Mouse (Mus musculus): ENCODE measurements around the gene Anxa3. TPM values are rescaled to one million over a fixed set of nuclear protein-coding genes. Genes with fewer than 3 reads are reported as not detected.

Anxa3 gene
- polyA plus RNA-seq, 1 experiment from 2014 or later = 34.1 TPM

DNA sequence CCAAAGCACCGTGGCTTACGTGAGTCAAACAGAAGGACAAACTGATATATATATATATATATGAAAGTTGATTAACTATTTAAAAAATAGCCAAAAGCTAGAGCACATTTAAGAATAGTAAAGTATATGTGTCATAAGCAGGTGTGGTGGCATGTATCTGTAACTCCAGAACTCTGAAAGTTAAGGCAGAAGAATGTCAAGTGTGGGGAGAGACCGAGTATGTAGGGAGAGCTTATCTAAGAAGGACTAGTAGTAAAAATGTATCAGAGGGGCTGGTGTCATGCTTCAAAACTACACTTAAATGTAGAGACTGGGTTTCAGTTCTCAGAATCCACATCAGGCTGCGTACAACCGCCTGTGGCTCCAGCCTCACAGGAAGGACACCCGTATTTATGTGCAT is 4.3 kb downstream of the Anxa3 start:
- H3K4me1 ChIP-seq = peaks cover 8% of the 10 kb centered on the region; the same call in 1 of the 2 replicates
- no peak overlapping the region for H3K27ac ChIP-seq
- H3K4me3 ChIP-seq = no peak overlapping the region
- WGBS = 88% methylated on average over 6 of the region's 6 CpGs
- no peak for ATAC-seq (ENCODE audit: insufficient number of reproducible peaks, insufficient read depth, low FRiP score, low TSS enrichment)
- H3K9ac ChIP-seq = no peak overlapping the region
- H3K9me3 ChIP-seq = no peaks in the 10 kb centered on the region
- no peak overlapping the region for H3K4me2 ChIP-seq (replicated peaks)
- H3K36me3 ChIP-seq = no peaks in the 10 kb centered on the region
- H3K27me3 ChIP-seq = no peaks in the 10 kb centered on the region; the same call in 1 of the 2 replicates

GRCm38 (mm10) chr5:96799165-96799564 is 6.0 kb downstream of the Anxa3 start:
- 92% methylated on average over 9 of the region's 9 CpGs for WGBS
- H3K36me3 ChIP-seq = no peaks in the 10 kb centered on the region
- no peaks in the 10 kb centered on the region for H3K9me3 ChIP-seq
- no peaks in the 10 kb centered on the region for H3K27me3 ChIP-seq
- H3K4me1 ChIP-seq = peaks cover 16% of the 10 kb centered on the region; the same call in 1 of the 2 replicates
- H3K4me2 ChIP-seq (replicated peaks) = no peak overlapping the region
- H3K9ac ChIP-seq = no peak overlapping the region
- no peak overlapping the region for H3K27ac ChIP-seq
- no peak overlapping the region for H3K4me3 ChIP-seq
- ATAC-seq (ENCODE audit: insufficient number of reproducible peaks, insufficient read depth, low FRiP score, low TSS enrichment) = no peak

- 87% methylated on average over 9 of the region's 9 CpGs for WGBS
These were observed 6.8 kb downstream of the Anxa3 start for GRCm38 (mm10) chr5:96799969-96800368.

GRCm38 (mm10) chr5:96802185-96802584 is 9.0 kb downstream of the Anxa3 start:
- Histone ChIP-seq H3K4me2 (replicated peaks) (no peak overlapping the region), H3K4me1 (peaks cover 19% of the 10 kb centered on the region; the same call in 1 of the 2 replicates), H3K27me3 (no peaks in the 10 kb centered on the region), H3K27ac (no peak overlapping the region), H3K9me3 (no peaks in the 10 kb centered on the region), H3K9ac (no peak overlapping the region), H3K4me3 (no peak overlapping the region), H3K36me3 (no peaks in the 10 kb centered on the region)
- no peak for ATAC-seq (ENCODE audit: insufficient number of reproducible peaks, insufficient read depth, low FRiP score, low TSS enrichment)
- 23% methylated on average over 7 of the region's 7 CpGs for WGBS

More at GRCm38 (mm10) chr5:96799969-96800368, 6.8 kb downstream of the Anxa3 start:
- no peak overlapping the region for H3K4me3 ChIP-seq
- H3K4me2 ChIP-seq (replicated peaks) = no peak overlapping the region
- H3K9me3 ChIP-seq = no peaks in the 10 kb centered on the region
- H3K27ac ChIP-seq = no peak overlapping the region
- H3K9ac ChIP-seq = no peak overlapping the region
- peaks cover 19% of the 10 kb centered on the region; the same call in 1 of the 2 replicates for H3K4me1 ChIP-seq
- no peaks in the 10 kb centered on the region for H3K27me3 ChIP-seq
- no peaks in the 10 kb centered on the region for H3K36me3 ChIP-seq
- ATAC-seq (ENCODE audit: insufficient number of reproducible peaks, insufficient read depth, low FRiP score, low TSS enrichment) = no peak

DNA sequence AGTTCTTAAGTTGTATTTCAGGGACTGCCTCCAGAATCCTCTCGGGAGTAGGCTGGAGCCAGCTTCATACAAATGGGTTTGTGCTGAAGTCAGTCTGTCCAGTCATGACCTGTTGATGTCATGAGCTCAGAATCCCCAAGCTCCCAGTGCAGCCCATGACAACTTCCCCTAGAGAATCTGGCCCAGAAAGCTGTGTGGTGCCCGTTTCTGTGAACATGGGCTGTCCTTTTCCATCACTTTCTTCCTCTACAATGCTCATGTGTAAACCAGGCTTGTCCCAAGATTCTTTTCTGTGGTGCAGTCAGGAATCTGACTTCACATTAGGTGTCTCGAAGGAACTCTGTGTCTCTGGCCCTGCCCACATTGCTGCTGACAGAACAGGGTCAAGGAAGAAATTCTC is 10.0 kb downstream of the Anxa3 start:
- Histone ChIP-seq H3K4me1 (peaks cover 19% of the 10 kb centered on the region; the same call in 1 of the 2 replicates), H3K4me2 (replicated peaks) (no peak overlapping the region)
- no peak for ATAC-seq (ENCODE audit: insufficient number of reproducible peaks, insufficient read depth, low FRiP score, low TSS enrichment)

DNA sequence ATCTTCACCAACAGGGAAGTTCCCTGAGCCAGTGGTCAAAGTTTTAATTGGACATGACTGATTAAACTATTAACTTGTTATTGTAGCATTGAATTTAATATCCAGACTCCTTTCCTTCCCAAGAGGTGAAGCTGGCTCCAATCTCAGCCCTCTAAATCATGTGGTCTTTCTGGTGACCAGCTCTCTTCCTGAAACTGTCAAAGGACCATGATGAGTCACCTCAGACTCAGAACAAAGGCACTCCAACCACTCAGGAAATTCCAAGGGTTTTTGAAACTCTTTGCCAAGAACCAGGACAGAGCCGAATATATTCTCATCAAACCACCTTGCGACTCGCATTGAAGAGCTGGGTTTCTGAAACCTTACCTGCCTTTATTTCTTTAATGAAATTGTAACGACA is 11.2 kb downstream of the Anxa3 start:
- WGBS = 71% methylated on average over 4 of the region's 4 CpGs

More for the DNA sequence above, 10.0 kb downstream of the Anxa3 start:
- H3K36me3 ChIP-seq = no peaks in the 10 kb centered on the region
- H3K9ac ChIP-seq = no peak overlapping the region
- no peaks in the 10 kb centered on the region for H3K27me3 ChIP-seq
- no peak overlapping the region for H3K4me3 ChIP-seq
- no peaks in the 10 kb centered on the region for H3K9me3 ChIP-seq
- WGBS = 53% methylated on average over 3 of the region's 3 CpGs
- 0 out of 2 replicates have a peak overlapping the region, but pooled peaks have one; percentile 46 for H3K27ac ChIP-seq

GRCm38 (mm10) chr5:96804813-96805212 is 11.7 kb downstream of the Anxa3 start:
- no peaks in the 10 kb centered on the region for H3K9me3 ChIP-seq
- peaks cover 19% of the 10 kb centered on the region; the same call in 1 of the 2 replicates for H3K4me1 ChIP-seq
- no peak overlapping the region for H3K27ac ChIP-seq
- no peak overlapping the region for H3K9ac ChIP-seq
- H3K36me3 ChIP-seq = no peaks in the 10 kb centered on the region
- WGBS = 57% methylated on average over 3 of the region's 3 CpGs
- H3K4me3 ChIP-seq = no peak overlapping the region
- H3K27me3 ChIP-seq = no peaks in the 10 kb centered on the region
- H3K4me2 ChIP-seq (replicated peaks) = no peak overlapping the region
- no peak for ATAC-seq (ENCODE audit: insufficient number of reproducible peaks, insufficient read depth, low FRiP score, low TSS enrichment)

More for the DNA sequence above, 11.2 kb downstream of the Anxa3 start:
- no peak overlapping the region for H3K4me3 ChIP-seq
- no peak for ATAC-seq (ENCODE audit: insufficient number of reproducible peaks, insufficient read depth, low FRiP score, low TSS enrichment)
- no peak overlapping the region for H3K4me2 ChIP-seq (replicated peaks)
- H3K9me3 ChIP-seq = no peaks in the 10 kb centered on the region
- H3K27ac ChIP-seq = no peak overlapping the region
- peaks cover 19% of the 10 kb centered on the region; the same call in 1 of the 2 replicates for H3K4me1 ChIP-seq
- no peak overlapping the region for H3K9ac ChIP-seq
- no peaks in the 10 kb centered on the region for H3K36me3 ChIP-seq
- no peaks in the 10 kb centered on the region for H3K27me3 ChIP-seq

GRCm38 (mm10) chr5:96810620-96811019 is 17.5 kb downstream of the Anxa3 start:
- Histone ChIP-seq H3K4me1 (no peaks in the 10 kb centered on the region), H3K27me3 (no peaks in the 10 kb centered on the region), H3K27ac (no peak overlapping the region), H3K9ac (no peak overlapping the region), H3K36me3 (no peaks in the 10 kb centered on the region), H3K4me3 (no peak overlapping the region), H3K4me2 (replicated peaks) (no peak overlapping the region), H3K9me3 (no peaks in the 10 kb centered on the region)
- ATAC-seq (ENCODE audit: insufficient number of reproducible peaks, insufficient read depth, low FRiP score, low TSS enrichment) = no peak
- WGBS = 68% methylated on average over 4 of the region's 4 CpGs

DNA sequence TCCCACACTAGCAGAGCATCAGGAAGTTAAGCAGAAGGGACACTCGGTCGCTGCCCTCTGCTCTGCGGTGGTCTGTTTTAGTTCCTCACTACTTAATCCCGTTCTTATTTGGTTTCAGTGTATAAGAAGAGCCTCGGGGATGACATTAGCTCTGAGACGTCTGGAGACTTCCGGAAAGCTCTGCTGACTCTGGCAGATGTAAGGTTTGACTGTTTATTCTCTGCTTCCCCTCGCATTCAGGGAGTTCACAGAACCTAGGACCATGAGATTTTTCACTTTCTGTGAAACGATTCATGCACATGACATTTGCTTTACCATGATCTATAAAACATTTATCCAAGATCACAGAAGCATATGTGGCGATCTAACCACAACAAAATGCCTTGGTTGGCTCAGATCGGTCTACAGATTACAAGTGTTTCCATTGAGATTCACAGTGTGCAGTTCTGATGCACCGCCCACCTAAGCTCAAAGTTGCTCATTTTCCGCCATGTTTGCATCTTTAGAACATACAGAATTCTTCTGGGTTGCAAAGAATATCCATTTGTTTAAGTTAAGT is 31.7 kb downstream of the Anxa3 start:
- Histone ChIP-seq H3K36me3 (no peaks in the 10 kb centered on the region), H3K9ac (no peak overlapping the region), H3K4me2 (replicated peaks) (no peak overlapping the region), H3K4me1 (no peaks in the 10 kb centered on the region), H3K27ac (no peak overlapping the region), H3K9me3 (no peaks in the 10 kb centered on the region), H3K4me3 (no peak overlapping the region), H3K27me3 (no peaks in the 10 kb centered on the region)
- no peak for ATAC-seq (ENCODE audit: insufficient number of reproducible peaks, insufficient read depth, low FRiP score, low TSS enrichment)
- WGBS = 84% methylated on average over 13 of the region's 13 CpGs

DNA sequence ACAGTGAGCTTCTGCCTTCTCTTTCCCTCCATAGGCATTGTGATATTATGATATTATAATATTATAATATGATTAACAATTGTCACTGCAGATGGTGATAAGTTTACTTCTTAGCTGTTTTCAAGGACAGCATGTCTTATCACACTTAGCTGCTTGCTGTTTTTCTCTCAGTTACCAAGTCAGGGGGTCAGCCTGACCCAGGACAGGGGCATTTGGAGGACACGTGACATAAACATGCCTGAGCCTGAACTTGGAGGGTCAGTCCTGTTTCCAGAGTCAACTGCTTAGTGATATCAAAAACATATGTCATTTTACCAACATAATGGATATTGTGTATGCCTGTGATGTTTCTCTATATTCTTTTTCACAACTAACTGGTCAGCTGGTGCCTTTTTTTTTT is 34.0 kb downstream of the Anxa3 start:
- H3K4me1 ChIP-seq = no peaks in the 10 kb centered on the region
- no peak overlapping the region for H3K27ac ChIP-seq
- H3K9me3 ChIP-seq = no peaks in the 10 kb centered on the region
- H3K4me3 ChIP-seq = no peak overlapping the region
- no peak overlapping the region for H3K4me2 ChIP-seq (replicated peaks)
- no peak overlapping the region for H3K9ac ChIP-seq
- 66% methylated on average over 1 of the region's 1 CpGs for WGBS
- no peaks in the 10 kb centered on the region for H3K36me3 ChIP-seq
- H3K27me3 ChIP-seq = no peaks in the 10 kb centered on the region
- no peak for ATAC-seq (ENCODE audit: insufficient number of reproducible peaks, insufficient read depth, low FRiP score, low TSS enrichment)

DNA sequence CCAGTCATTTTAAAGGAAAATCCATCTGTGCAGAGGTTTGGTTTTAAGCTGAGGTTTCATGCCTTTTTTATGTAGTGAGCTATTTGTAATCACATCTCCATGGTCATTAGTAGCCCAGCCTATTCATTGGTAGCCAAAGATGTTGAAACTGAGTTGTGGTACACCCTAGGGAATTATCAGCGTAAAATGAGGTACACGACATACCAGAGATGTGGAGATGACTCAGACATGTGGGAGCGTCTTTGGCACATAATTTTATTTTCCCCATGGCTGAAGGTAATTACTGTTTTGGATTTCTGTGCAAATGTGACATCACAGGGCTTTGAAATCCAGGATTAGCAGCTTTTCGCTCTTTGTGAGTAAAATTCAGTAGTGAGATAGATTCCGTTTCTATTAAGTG is 41.2 kb downstream of the Anxa3 start:
- no peak for ATAC-seq (ENCODE audit: insufficient number of reproducible peaks, insufficient read depth, low FRiP score, low TSS enrichment)
- Histone ChIP-seq H3K4me3 (no peak overlapping the region), H3K36me3 (0 out of 2 replicates have a peak, but pooled peaks cover 3% of the 10 kb centered on the region), H3K9me3 (no peaks in the 10 kb centered on the region), H3K4me1 (no peaks in the 10 kb centered on the region), H3K27ac (no peak overlapping the region), H3K9ac (no peak overlapping the region), H3K27me3 (no peaks in the 10 kb centered on the region), H3K4me2 (replicated peaks) (no peak overlapping the region)
- WGBS = 64% methylated on average over 5 of the region's 5 CpGs

- no peak for ATAC-seq (ENCODE audit: insufficient number of reproducible peaks, insufficient read depth, low FRiP score, low TSS enrichment)
- no peak overlapping the region for H3K9ac ChIP-seq
- H3K36me3 ChIP-seq = no peaks in the 10 kb centered on the region
- no peak overlapping the region for H3K27ac ChIP-seq
- no peaks in the 10 kb centered on the region for H3K9me3 ChIP-seq
- H3K4me1 ChIP-seq = no peaks in the 10 kb centered on the region
- no peaks in the 10 kb centered on the region for H3K27me3 ChIP-seq
- H3K4me3 ChIP-seq = no peak overlapping the region
- no peak overlapping the region for H3K4me2 ChIP-seq (replicated peaks)
These were observed 54.8 kb downstream of the Anxa3 start for GRCm38 (mm10) chr5:96847986-96848385.
